Mouse (Mus musculus): ENCODE measurements around the gene Svop.

Svop gene

GRCm38 (mm10) chr5:113993487-113994465 lies 97.6 kb downstream of the Svop start, which contains the start of gene Ssh1:
Ssh1 (minus strand) TSS chr5:113993894.
- peak; percentile 89 for DNase-seq (ENCODE audit: low spot score)

- DNase-seq (ENCODE audit: low spot score) = no peak
Measured at GRCm38 (mm10) chr5:113993031-113993486, 98.3 kb downstream of the Svop start.

- peak; percentile 85 for DNase-seq (ENCODE audit: low spot score)
Measured at GRCm38 (mm10) chr5:113992339-113992831, 99.0 kb downstream of the Svop start.

GRCm38 (mm10) chr5:113991141-113991540 lies 100.2 kb downstream of the Svop start:
- no peak for DNase-seq (ENCODE audit: low spot score)

GRCm38 (mm10) chr5:113990593-113990992 lies 100.8 kb downstream of the Svop start:
- DNase-seq (ENCODE audit: low spot score) = no peak

- DNase-seq (ENCODE audit: low spot score) = peak; percentile 32
Measured at GRCm38 (mm10) chr5:113989437-113990024, 101.8 kb downstream of the Svop start.

GRCm38 (mm10) chr5:113986182-113986961 lies 105.0 kb downstream of the Svop start:
- DNase-seq (ENCODE audit: low spot score) = peak; percentile 49

GRCm38 (mm10) chr5:113985737-113986136 lies 105.6 kb downstream of the Svop start:
- no peak for DNase-seq (ENCODE audit: low spot score)

- no peak for DNase-seq (ENCODE audit: low spot score)
Measured at GRCm38 (mm10) chr5:113984025-113984740, 107.2 kb downstream of the Svop start.

GRCm38 (mm10) chr5:113983541-113983940 lies 107.8 kb downstream of the Svop start:
- no peak for DNase-seq (ENCODE audit: low spot score)

GRCm38 (mm10) chr5:113981843-113982242 lies 109.5 kb downstream of the Svop start:
- no peak for DNase-seq (ENCODE audit: low spot score)

- no peak for DNase-seq (ENCODE audit: low spot score)
Measured at GRCm38 (mm10) chr5:113981171-113981570, 110.2 kb downstream of the Svop start.

GRCm38 (mm10) chr5:113980511-113980910 lies 110.9 kb downstream of the Svop start:
- DNase-seq (ENCODE audit: low spot score) = no peak

- DNase-seq (ENCODE audit: low spot score) = no peak
Measured at GRCm38 (mm10) chr5:113977309-113977708, 114.1 kb downstream of the Svop start.

Measured in lung, postnatal 25 days (tissue).